9 mouse cellular contexts compared by ENCODE assay signal in genomic region chr1:152461814-152462213, GRCm38 (mm10).
A peak's percentile ranks its signal among the peaks of the same experiment; 100 is the strongest.
DNase-seq lines count a peak whose midpoint lies in the region; ATAC-seq lines count a peak whose summit lies in the region.
"Had no signal": no experiment of that assay in that cellular context is flagged by ENCODE, and none has a peak within 500 bp of the region (broad histone marks: within the 10 kb centered on the region; RNA-seq: fewer than 3 reads in every experiment).

No protein-coding gene starts in this region.

- no peak for ATAC-seq in hindbrain, embryonic 11.5 days (ENCODE audit: low FRiP score)
- no peak for ATAC-seq in neural tube, embryonic 15.5 days (ENCODE audit: low FRiP score)

- no peaks in the 10 kb centered on the region for H3K27me3 ChIP-seq in hindbrain, embryonic 10.5 days (ENCODE audit: insufficient read depth, poor library complexity, severe bottlenecking)
- no peaks in the 10 kb centered on the region for H3K27me3 ChIP-seq in hindbrain, embryonic 11.5 days (ENCODE audit: control insufficient read depth, insufficient read depth, low read length)
- H3K27me3 ChIP-seq in neural tube, embryonic 15.5 days (replicated peaks), result no peaks in the 10 kb centered on the region

- WGBS in hindbrain, embryonic 10.5 days, result 64% methylated on average over 3 of the region's 3 CpGs
- WGBS in hindbrain, embryonic 11.5 days, result 53% methylated on average over 3 of the region's 3 CpGs
- 76% methylated on average over 3 of the region's 3 CpGs for WGBS in neural tube, embryonic 15.5 days

- no peak for DNase-seq in hindbrain, embryonic 10.5 days (ENCODE audit: low spot score)
- DNase-seq in hindbrain, embryonic 11.5 days (ENCODE audit: low spot score), result no peak
- peak; percentile 77 for DNase-seq in heart, adult 8-10 months (ENCODE audit: low spot score)
- peak; percentile 43 to 54 for DNase-seq in kidney, adult 8-10 months
- DNase-seq in ovary, postnatal 10 days (ENCODE audit: low spot score), result no peak
- no peak for DNase-seq in thymus, postnatal 0 days (ENCODE audit: low spot score)
- no peak for DNase-seq in right cerebral cortex, postnatal 4 days

- no peak overlapping the region for H3K9ac ChIP-seq in hindbrain, embryonic 11.5 days (ENCODE audit: low read depth, low read length)
- no peak overlapping the region for H3K9ac ChIP-seq in neural tube, embryonic 15.5 days (replicated peaks)

- no peaks in the 10 kb centered on the region for H3K9me3 ChIP-seq in hindbrain, embryonic 10.5 days
- no peaks in the 10 kb centered on the region for H3K9me3 ChIP-seq in hindbrain, embryonic 11.5 days (ENCODE audit: control insufficient read depth, low read length)
- no peaks in the 10 kb centered on the region for H3K9me3 ChIP-seq in neural tube, embryonic 15.5 days (replicated peaks)

- H3K27ac ChIP-seq in hindbrain, embryonic 10.5 days, result peak overlapping the region; percentile 64
- H3K27ac ChIP-seq in hindbrain, embryonic 11.5 days (ENCODE audit: low read depth, low read length), result no peak overlapping the region
- 0 out of 2 replicates have a peak overlapping the region, but pooled peaks have one; percentile 0 for H3K27ac ChIP-seq in neural tube, embryonic 15.5 days (replicated peaks)
- H3K27ac ChIP-seq: macrophage had no signal

- H3K4me2 ChIP-seq in hindbrain, embryonic 11.5 days (replicated peaks; ENCODE audit: low read depth, low read length), result no peak overlapping the region
- no peak overlapping the region for H3K4me2 ChIP-seq in neural tube, embryonic 15.5 days

- peaks cover 5% of the 10 kb centered on the region; the same call in 1 of the 2 replicates for H3K4me1 ChIP-seq in hindbrain, embryonic 10.5 days (replicated peaks)
- no peaks in the 10 kb centered on the region for H3K4me1 ChIP-seq in hindbrain, embryonic 11.5 days (replicated peaks; ENCODE audit: control insufficient read depth, insufficient read depth, low read length)
- 0 out of 2 replicates have a peak, but pooled peaks cover 12% of the 10 kb centered on the region for H3K4me1 ChIP-seq in neural tube, embryonic 15.5 days

- H3K4me3 ChIP-seq in hindbrain, embryonic 10.5 days, result no peak overlapping the region
- no peak overlapping the region for H3K4me3 ChIP-seq in hindbrain, embryonic 11.5 days (ENCODE audit: low read depth, low read length)
- no peak overlapping the region for H3K4me3 ChIP-seq in neural tube, embryonic 15.5 days (replicated peaks)

- H3K36me3 ChIP-seq in hindbrain, embryonic 10.5 days, result no peaks in the 10 kb centered on the region
- no peaks in the 10 kb centered on the region for H3K36me3 ChIP-seq in hindbrain, embryonic 11.5 days (ENCODE audit: control insufficient read depth, insufficient read depth, low read length)
- H3K36me3 ChIP-seq in neural tube, embryonic 15.5 days, result no peaks in the 10 kb centered on the region

Comparison
In these comparisons a context has a peak if more than half of its experiments do, and no peak if none do; other contexts are left out.
1. DNase-seq: peak in heart, adult 8-10 months (single experiment) and kidney, adult 8-10 months (2 of 2); none in hindbrain, embryonic 10.5 days (single experiment), hindbrain, embryonic 11.5 days (single experiment), ovary, postnatal 10 days (single experiment), thymus, postnatal 0 days (single experiment) and right cerebral cortex, postnatal 4 days (single experiment).